Mouse (Mus musculus) cerebellum, adult 2 months (tissue): ENCODE data around the gene Kank1. TPM values are rescaled to one million over a fixed set of nuclear protein-coding genes. Genes with fewer than 3 reads are reported as not detected.

Experiments used
- DNase-seq, 2 experiments: peaks; one replicate each; pipeline ENCODE4 v3.0.0; 2021
- H3K27ac ChIP-seq: fragments of 200-500 bp; 2 replicates; pipeline ENCODE4 v1.5.1; 2012; ENCODE audit warnings: low read length, control low read depth, inconsistent platforms; ENCODE audit not compliant: insufficient read depth
- H3K27me3 ChIP-seq: fragments of 200-500 bp; 2 replicates; pipeline ENCODE4 v1.6.1; 2012; ENCODE audit warnings: inconsistent platforms, mild to moderate bottlenecking, low read length, moderate library complexity; ENCODE audit not compliant: control insufficient read depth, insufficient read depth
- H3K4me1 ChIP-seq: fragments of 200-500 bp; 2 replicates; pipeline ENCODE4 v1.6.1; 2011; ENCODE audit warnings: low read length; ENCODE audit not compliant: control insufficient read depth, insufficient read depth
- H3K4me3 ChIP-seq: fragments of 200-500 bp; replicated peaks from 2 replicates; pipeline ENCODE3; 2011; ENCODE audit warnings: mild to moderate bottlenecking, low read depth, low read length, control low read depth; ENCODE audit not compliant: insufficient read depth
- CTCF ChIP-seq: fragments of 200-500 bp; IDR thresholded peaks from 2 replicates; pipeline ENCODE4 v1.5.1; 2011; ENCODE audit warnings: low read depth, mild to moderate bottlenecking, control low read depth, low read length, moderate library complexity, borderline replicate concordance; ENCODE audit not compliant: insufficient read depth
- POLR2A ChIP-seq: fragments of 200-500 bp; IDR thresholded peaks from 2 replicates; pipeline ENCODE4 v1.6.1; 2011; ENCODE audit warnings: low read length, control low read depth, borderline replicate concordance; ENCODE audit not compliant: insufficient read depth
- WGBS: fragments of 180-500 bp; shearing (Covaris S2); methylation state at CpG from one replicate; pipeline ENCODE4 v1.1.7; 2018; 5-methylcytosine and 5-hydroxymethylcytosine counted together
- polyA plus RNA-seq: library from polyadenylated mRNA; depleted of rRNA; stranded (reverse); fragments of >200 nt; gene quantifications from 2 replicates; pipeline ENCODE4 v1.2.3, GENCODE M21; 2012

The Kank1 gene
- polyA plus RNA-seq, 1 experiment: 12.0 TPM

GRCm38 (mm10) chr19:25243566-25243965 lies 6.8 kb downstream of the Kank1 start:
- no peak overlapping the region for H3K4me3 ChIP-seq
- H3K27me3 ChIP-seq: no peaks in the 10 kb centered on the region
- TF ChIP-seq CTCF: no peak
- TF ChIP-seq POLR2A: no peak
- no peak for DNase-seq
- H3K27ac ChIP-seq: no peak overlapping the region
- WGBS: 80% methylated on average over 4 of the region's 4 CpGs
- no peaks in the 10 kb centered on the region for H3K4me1 ChIP-seq

GRCm38 (mm10) chr19:25246062-25246461 lies 9.3 kb downstream of the Kank1 start:
- Histone ChIP-seq H3K27me3 (no peaks in the 10 kb centered on the region), H3K4me3 (no peak overlapping the region), H3K27ac (no peak overlapping the region), H3K4me1 (no peaks in the 10 kb centered on the region)
- WGBS: 91% methylated on average over 8 of the region's 8 CpGs
- TF ChIP-seq CTCF (no peak), POLR2A (no peak)
- no peak for DNase-seq

- no peak for DNase-seq
- H3K27ac ChIP-seq: no peak overlapping the region
- no peak for TF ChIP-seq POLR2A
- TF ChIP-seq CTCF: no peak
- no peaks in the 10 kb centered on the region for H3K4me1 ChIP-seq
- no peaks in the 10 kb centered on the region for H3K27me3 ChIP-seq
- 81% methylated on average over 14 of the region's 14 CpGs for WGBS
- no peak overlapping the region for H3K4me3 ChIP-seq
These were observed 11.2 kb downstream of the Kank1 start for GRCm38 (mm10) chr19:25247858-25248552.

- TF ChIP-seq POLR2A (no peak), CTCF (no peak)
- Histone ChIP-seq H3K27ac (no peak overlapping the region), H3K4me3 (no peak overlapping the region), H3K27me3 (no peaks in the 10 kb centered on the region), H3K4me1 (no peaks in the 10 kb centered on the region; the same call in 1 of the 2 replicates)
- DNase-seq: no peak
- 29% methylated on average over 13 of the region's 13 CpGs for WGBS
These were observed 12.5 kb downstream of the Kank1 start for GRCm38 (mm10) chr19:25249230-25249629.

GRCm38 (mm10) chr19:25251610-25252140 lies 14.9 kb downstream of the Kank1 start:
- Histone ChIP-seq H3K27me3 (no peaks in the 10 kb centered on the region), H3K27ac (no peak overlapping the region), H3K4me3 (no peak overlapping the region), H3K4me1 (no peaks in the 10 kb centered on the region; the same call in 1 of the 2 replicates)
- no peak for DNase-seq
- no peak for TF ChIP-seq CTCF
- no peak for TF ChIP-seq POLR2A
- 46% methylated on average over 3 of the region's 3 CpGs for WGBS

- H3K27me3 ChIP-seq: no peaks in the 10 kb centered on the region
- no peak overlapping the region for H3K27ac ChIP-seq
- no peak for TF ChIP-seq POLR2A
- no peak for TF ChIP-seq CTCF
- no peak overlapping the region for H3K4me3 ChIP-seq
- no peaks in the 10 kb centered on the region; the same call in 1 of the 2 replicates for H3K4me1 ChIP-seq
- DNase-seq: no peak
- 88% methylated on average over 6 of the region's 6 CpGs for WGBS
These were observed 16.4 kb downstream of the Kank1 start for GRCm38 (mm10) chr19:25253198-25253597.

GRCm38 (mm10) chr19:25253628-25254027 lies 16.9 kb downstream of the Kank1 start:
- TF ChIP-seq CTCF: no peak
- TF ChIP-seq POLR2A: no peak
- H3K27me3 ChIP-seq: no peaks in the 10 kb centered on the region
- H3K4me3 ChIP-seq: no peak overlapping the region
- DNase-seq: no peak
- H3K27ac ChIP-seq: no peak overlapping the region
- H3K4me1 ChIP-seq: no peaks in the 10 kb centered on the region; the same call in 1 of the 2 replicates
- 83% methylated on average over 3 of the region's 3 CpGs for WGBS

GRCm38 (mm10) chr19:25258321-25258720 lies 21.5 kb downstream of the Kank1 start:
- TF ChIP-seq CTCF (no peak), POLR2A (no peak)
- H3K4me1 ChIP-seq: no peaks in the 10 kb centered on the region; the same call in 1 of the 2 replicates
- H3K4me3 ChIP-seq: no peak overlapping the region
- no peak for DNase-seq
- no peak overlapping the region for H3K27ac ChIP-seq
- WGBS: 55% methylated on average over 6 of the region's 6 CpGs
- no peaks in the 10 kb centered on the region for H3K27me3 ChIP-seq
